Mouse (Mus musculus): ENCODE results near the gene Itgax. TPM values are rescaled to one million over a fixed set of nuclear protein-coding genes. Genes with fewer than 3 reads are reported as not detected.

Gene Itgax
- polyA plus RNA-seq, 1 experiment: 1.9 TPM

GRCm38 (mm10) chr7:128110314-128110713 is 19.0 kb upstream of the Itgax start:
- TF ChIP-seq POLR2A (IDR thresholded peaks at IDR 0.05; ENCODE audit: low read depth, low read length) (no peak), CTCF (conservative IDR thresholded peaks at IDR 0.05; ENCODE audit: insufficient read depth, insufficient read length, low read depth, low read length) (no peak)
- Histone ChIP-seq H3K27ac (ENCODE audit: insufficient read depth, low read depth, low read length) (no peak overlapping the region), H3K27me3 (replicated peaks; ENCODE audit: control insufficient read depth, insufficient read depth, low read length) (no peaks in the 10 kb centered on the region), H3K4me1 (ENCODE audit: control insufficient read depth, insufficient read depth, low read length) (no peaks in the 10 kb centered on the region), H3K4me3 (ENCODE audit: insufficient read depth, low read depth, low read length) (no peak overlapping the region), H3K36me3 (ENCODE audit: control insufficient read depth, insufficient read depth, low read length) (no peaks in the 10 kb centered on the region)
- no peak for DNase-seq
- 62% methylated on average over 2 of the region's 2 CpGs for WGBS

- H3K4me1 ChIP-seq (ENCODE audit: control insufficient read depth, insufficient read depth, low read length): no peaks in the 10 kb centered on the region
- H3K27ac ChIP-seq (ENCODE audit: insufficient read depth, low read depth, low read length): no peak overlapping the region
- no peak overlapping the region for H3K4me3 ChIP-seq (ENCODE audit: insufficient read depth, low read depth, low read length)
- no peaks in the 10 kb centered on the region for H3K27me3 ChIP-seq (replicated peaks; ENCODE audit: control insufficient read depth, insufficient read depth, low read length)
- no peak for TF ChIP-seq POLR2A (IDR thresholded peaks at IDR 0.05; ENCODE audit: low read depth, low read length)
- no peak for TF ChIP-seq CTCF (conservative IDR thresholded peaks at IDR 0.05; ENCODE audit: insufficient read depth, insufficient read length, low read depth, low read length)
- 90% methylated on average over 11 of the region's 11 CpGs for WGBS
- DNase-seq: no peak
- no peaks in the 10 kb centered on the region for H3K36me3 ChIP-seq (ENCODE audit: control insufficient read depth, insufficient read depth, low read length)
Observed at GRCm38 (mm10) chr7:128112131-128112530, 17.2 kb upstream of the Itgax start.

- no peaks in the 10 kb centered on the region for H3K36me3 ChIP-seq (ENCODE audit: control insufficient read depth, insufficient read depth, low read length)
- no peak for TF ChIP-seq POLR2A (IDR thresholded peaks at IDR 0.05; ENCODE audit: low read depth, low read length)
- TF ChIP-seq CTCF (conservative IDR thresholded peaks at IDR 0.05; ENCODE audit: insufficient read depth, insufficient read length, low read depth, low read length): no peak
- no peaks in the 10 kb centered on the region for H3K27me3 ChIP-seq (replicated peaks; ENCODE audit: control insufficient read depth, insufficient read depth, low read length)
- H3K27ac ChIP-seq (ENCODE audit: insufficient read depth, low read depth, low read length): no peak overlapping the region
- no peaks in the 10 kb centered on the region for H3K4me1 ChIP-seq (ENCODE audit: control insufficient read depth, insufficient read depth, low read length)
- DNase-seq: no peak
- no peak overlapping the region for H3K4me3 ChIP-seq (ENCODE audit: insufficient read depth, low read depth, low read length)
- WGBS: 95% methylated on average over 11 of the region's 11 CpGs
Observed at GRCm38 (mm10) chr7:128114371-128115105, 14.8 kb upstream of the Itgax start.

- WGBS: 75% methylated on average over 5 of the region's 5 CpGs
- Histone ChIP-seq H3K4me1 (ENCODE audit: control insufficient read depth, insufficient read depth, low read length) (no peaks in the 10 kb centered on the region), H3K36me3 (ENCODE audit: control insufficient read depth, insufficient read depth, low read length) (no peaks in the 10 kb centered on the region), H3K27me3 (replicated peaks; ENCODE audit: control insufficient read depth, insufficient read depth, low read length) (no peaks in the 10 kb centered on the region), H3K27ac (ENCODE audit: insufficient read depth, low read depth, low read length) (no peak overlapping the region), H3K4me3 (ENCODE audit: insufficient read depth, low read depth, low read length) (no peak overlapping the region)
- TF ChIP-seq POLR2A (IDR thresholded peaks at IDR 0.05; ENCODE audit: low read depth, low read length): no peak
- no peak for TF ChIP-seq CTCF (conservative IDR thresholded peaks at IDR 0.05; ENCODE audit: insufficient read depth, insufficient read length, low read depth, low read length)
- DNase-seq: no peak
Observed at GRCm38 (mm10) chr7:128115211-128115958, 14.0 kb upstream of the Itgax start.

- no peak for DNase-seq
- Histone ChIP-seq H3K4me1 (ENCODE audit: control insufficient read depth, insufficient read depth, low read length) (no peaks in the 10 kb centered on the region), H3K27me3 (replicated peaks; ENCODE audit: control insufficient read depth, insufficient read depth, low read length) (no peaks in the 10 kb centered on the region), H3K4me3 (ENCODE audit: insufficient read depth, low read depth, low read length) (no peak overlapping the region), H3K27ac (ENCODE audit: insufficient read depth, low read depth, low read length) (no peak overlapping the region), H3K36me3 (ENCODE audit: control insufficient read depth, insufficient read depth, low read length) (no peaks in the 10 kb centered on the region)
- 87% methylated on average over 5 of the region's 5 CpGs for WGBS
- no peak for TF ChIP-seq CTCF (conservative IDR thresholded peaks at IDR 0.05; ENCODE audit: insufficient read depth, insufficient read length, low read depth, low read length)
- TF ChIP-seq POLR2A (IDR thresholded peaks at IDR 0.05; ENCODE audit: low read depth, low read length): no peak
Observed at GRCm38 (mm10) chr7:128116396-128116795, 13.0 kb upstream of the Itgax start.

- Histone ChIP-seq H3K27me3 (replicated peaks; ENCODE audit: control insufficient read depth, insufficient read depth, low read length) (no peaks in the 10 kb centered on the region), H3K4me3 (ENCODE audit: insufficient read depth, low read depth, low read length) (no peak overlapping the region), H3K4me1 (ENCODE audit: control insufficient read depth, insufficient read depth, low read length) (no peaks in the 10 kb centered on the region), H3K27ac (ENCODE audit: insufficient read depth, low read depth, low read length) (no peak overlapping the region), H3K36me3 (ENCODE audit: control insufficient read depth, insufficient read depth, low read length) (no peaks in the 10 kb centered on the region)
- DNase-seq: no peak
- WGBS: 87% methylated on average over 6 of the region's 6 CpGs
- no peak for TF ChIP-seq CTCF (conservative IDR thresholded peaks at IDR 0.05; ENCODE audit: insufficient read depth, insufficient read length, low read depth, low read length)
Observed at GRCm38 (mm10) chr7:128119726-128120490, 9.4 kb upstream of the Itgax start.

GRCm38 (mm10) chr7:128132148-128132547 is 2.8 kb downstream of the Itgax start:
- Histone ChIP-seq H3K27ac (ENCODE audit: insufficient read depth, low read depth, low read length) (no peak overlapping the region), H3K4me1 (ENCODE audit: control insufficient read depth, insufficient read depth, low read length) (no peaks in the 10 kb centered on the region), H3K27me3 (replicated peaks; ENCODE audit: control insufficient read depth, insufficient read depth, low read length) (no peaks in the 10 kb centered on the region), H3K4me3 (ENCODE audit: insufficient read depth, low read depth, low read length) (no peak overlapping the region), H3K36me3 (ENCODE audit: control insufficient read depth, insufficient read depth, low read length) (no peaks in the 10 kb centered on the region)
- DNase-seq: no peak
- 85% methylated on average over 5 of the region's 5 CpGs for WGBS
- TF ChIP-seq CTCF (conservative IDR thresholded peaks at IDR 0.05; ENCODE audit: insufficient read depth, insufficient read length, low read depth, low read length) (no peak), POLR2A (IDR thresholded peaks at IDR 0.05; ENCODE audit: low read depth, low read length) (no peak)

All from kidney, adult 2 months (tissue).